Mouse (Mus musculus) ES-E14 (cell line): ENCODE data around the gene Hint1.

Source experiments
- CHD2 ChIP-seq: IDR thresholded peaks from 2 replicates; pipeline ENCODE4 v1.6.1; 2014; ENCODE audit warnings: mild to moderate bottlenecking, low read depth, low read length, inconsistent platforms
- HCFC1 ChIP-seq: IDR thresholded peaks from 2 replicates; pipeline ENCODE4 v1.6.1; 2012; ENCODE audit warnings: low read length, inconsistent platforms, borderline replicate concordance; ENCODE audit not compliant: insufficient read depth
- MAFK ChIP-seq: IDR thresholded peaks from 2 replicates; pipeline ENCODE4 v1.6.1; 2014; ENCODE audit warnings: mild to moderate bottlenecking, low read depth, low read length, inconsistent platforms; ENCODE audit not compliant: insufficient read depth
- ZC3H11A ChIP-seq: IDR thresholded peaks from 2 replicates; pipeline ENCODE4 v1.6.1; 2012; ENCODE audit warnings: low read depth, mild to moderate bottlenecking, inconsistent platforms, low read length, borderline replicate concordance
- ZNF384 ChIP-seq: IDR thresholded peaks from 2 replicates; pipeline ENCODE4 v1.6.1; 2012; ENCODE audit warnings: low read depth, low read length, inconsistent platforms

- TF ChIP-seq ZNF384 = no peak
- no peak for TF ChIP-seq ZC3H11A
- TF ChIP-seq HCFC1 = no peak
- TF ChIP-seq CHD2 = no peak
- no peak for TF ChIP-seq MAFK
Observed at GRCm38 (mm10) chr11:54892091-54892490, 25.9 kb downstream of the Hint1 start.
